Mouse (Mus musculus): ENCODE results near the gene Cmc1. TPM values are rescaled to one million over a fixed set of nuclear protein-coding genes. Genes with fewer than 3 reads are reported as not detected.
"Not testable (repeated sequence)": the region's sequence is repeated elsewhere in the genome, so short reads cannot be mapped to it uniquely, and the experiment has no call there.

Cmc1 gene
- polyA plus RNA-seq, 1 experiment = 2.8 TPM

GRCm38 (mm10) chr9:118140356-118140755 lies 9.6 kb downstream of the Cmc1 start:
- not testable (repeated sequence) for DNase-seq (ENCODE audit: low read depth)

- DNase-seq (ENCODE audit: low read depth) = no peak
These were observed 39.6 kb downstream of the Cmc1 start for GRCm38 (mm10) chr9:118110360-118110710.

- no peak for DNase-seq (ENCODE audit: low read depth)
These were observed 40.1 kb downstream of the Cmc1 start for GRCm38 (mm10) chr9:118109697-118110359.

GRCm38 (mm10) chr9:118108527-118109011 lies 41.4 kb downstream of the Cmc1 start:
- DNase-seq (ENCODE audit: low read depth) = no peak

- no peak for DNase-seq (ENCODE audit: low read depth)
These were observed 48.2 kb downstream of the Cmc1 start for GRCm38 (mm10) chr9:118101802-118102201.

GRCm38 (mm10) chr9:118100484-118100883 lies 49.5 kb downstream of the Cmc1 start:
- DNase-seq (ENCODE audit: low read depth) = no peak

GRCm38 (mm10) chr9:118099395-118099794 lies 50.6 kb downstream of the Cmc1 start:
- no peak for DNase-seq (ENCODE audit: low read depth)

- no peak for DNase-seq (ENCODE audit: low read depth)
These were observed 66.1 kb downstream of the Cmc1 start for GRCm38 (mm10) chr9:118083834-118084233.

- no peak for DNase-seq (ENCODE audit: low read depth)
These were observed 67.2 kb downstream of the Cmc1 start for GRCm38 (mm10) chr9:118082575-118083431.

- DNase-seq (ENCODE audit: low read depth) = no peak
These were observed 76.6 kb downstream of the Cmc1 start for GRCm38 (mm10) chr9:118073358-118073757.

- DNase-seq (ENCODE audit: low read depth) = no peak
These were observed 77.9 kb downstream of the Cmc1 start for GRCm38 (mm10) chr9:118072101-118072500.

GRCm38 (mm10) chr9:118071337-118071736 lies 78.6 kb downstream of the Cmc1 start:
- DNase-seq (ENCODE audit: low read depth) = no peak

GRCm38 (mm10) chr9:118070442-118070841 lies 79.5 kb downstream of the Cmc1 start:
- DNase-seq (ENCODE audit: low read depth) = no peak

- peak; percentile 31 for DNase-seq (ENCODE audit: low read depth)
These were observed 90.9 kb downstream of the Cmc1 start for GRCm38 (mm10) chr9:118059101-118059500.

GRCm38 (mm10) chr9:118053286-118053685 lies 96.7 kb downstream of the Cmc1 start:
- DNase-seq (ENCODE audit: low read depth) = no peak

- DNase-seq (ENCODE audit: low read depth) = no peak
These were observed 104.9 kb downstream of the Cmc1 start for GRCm38 (mm10) chr9:118045011-118045533.

GRCm38 (mm10) chr9:118043581-118043980 lies 106.4 kb downstream of the Cmc1 start:
- no peak for DNase-seq (ENCODE audit: low read depth)

- no peak for DNase-seq (ENCODE audit: low read depth)
These were observed 107.2 kb downstream of the Cmc1 start for GRCm38 (mm10) chr9:118042738-118043137.

- DNase-seq (ENCODE audit: low read depth) = no peak
These were observed 108.3 kb downstream of the Cmc1 start for GRCm38 (mm10) chr9:118041646-118042045.

- no peak for DNase-seq (ENCODE audit: low read depth)
These were observed 109.0 kb downstream of the Cmc1 start for GRCm38 (mm10) chr9:118041022-118041400.

- peak; percentile 71 for DNase-seq (ENCODE audit: low read depth)
These were observed 109.6 kb downstream of the Cmc1 start, which contains the start of gene Azi2 for GRCm38 (mm10) chr9:118040218-118041021. Azi2 (plus strand) TSS chr9:118040499.

GRCm38 (mm10) chr9:118034990-118035389 lies 115.0 kb downstream of the Cmc1 start:
- no peak for DNase-seq (ENCODE audit: low read depth)

Data from gonadal fat pad, adult 2 months (tissue).